Mouse (Mus musculus): ENCODE results near the gene Cblc. TPM values are rescaled to one million over a fixed set of nuclear protein-coding genes. Genes with fewer than 3 reads are reported as not detected.

The Cblc gene
- total RNA-seq, 2 experiments from 2014 or later: 0.68 to 1.0 TPM

- no peak for DNase-seq (ENCODE audit: low spot score in 2 of 2)
Measured at GRCm38 (mm10) chr7:19784764-19785535, 11.7 kb downstream of the Cblc start.

- DNase-seq (ENCODE audit: low spot score in 2 of 2): no peak
Measured at GRCm38 (mm10) chr7:19783630-19784029, 13.0 kb downstream of the Cblc start.

GRCm38 (mm10) chr7:19782645-19783044, 14.0 kb downstream of the Cblc start:
- no peak for DNase-seq (ENCODE audit: low spot score in 2 of 2)

GRCm38 (mm10) chr7:19781741-19782140, 14.9 kb downstream of the Cblc start:
- no peak for DNase-seq (ENCODE audit: low spot score in 2 of 2)

GRCm38 (mm10) chr7:19779903-19780302, 16.7 kb downstream of the Cblc start:
- no peak for DNase-seq (ENCODE audit: low spot score in 2 of 2)

GRCm38 (mm10) chr7:19778645-19779044, 18.0 kb downstream of the Cblc start:
- DNase-seq (ENCODE audit: low spot score in 2 of 2): no peak

GRCm38 (mm10) chr7:19777049-19777723, 19.4 kb downstream of the Cblc start:
- DNase-seq (ENCODE audit: low spot score in 2 of 2): no peak

- DNase-seq (ENCODE audit: low spot score in 2 of 2): no peak
Measured at GRCm38 (mm10) chr7:19771682-19772081, 24.9 kb downstream of the Cblc start.

- DNase-seq (ENCODE audit: low spot score in 2 of 2): no peak
Measured at GRCm38 (mm10) chr7:19770984-19771391, 25.6 kb downstream of the Cblc start, which contains the start of gene Bcam. Gene Bcam (minus strand): TSS chr7:19771016.

GRCm38 (mm10) chr7:19770375-19770754, 26.2 kb downstream of the Cblc start:
- peak; percentile 68 to 72 for DNase-seq (ENCODE audit: low spot score in 2 of 2)

- DNase-seq (ENCODE audit: low spot score in 2 of 2): no peak
Measured at GRCm38 (mm10) chr7:19769434-19770374, 26.9 kb downstream of the Cblc start.

- DNase-seq (ENCODE audit: low spot score in 2 of 2): no peak
Measured at GRCm38 (mm10) chr7:19769001-19769400, 27.6 kb downstream of the Cblc start.

GRCm38 (mm10) chr7:19768251-19768650, 28.4 kb downstream of the Cblc start:
- no peak for DNase-seq (ENCODE audit: low spot score in 2 of 2)

- no peak for DNase-seq (ENCODE audit: low spot score in 2 of 2)
Measured at GRCm38 (mm10) chr7:19764581-19764980, 32.0 kb downstream of the Cblc start.

- no peak for DNase-seq (ENCODE audit: low spot score in 2 of 2)
Measured at GRCm38 (mm10) chr7:19763829-19764477, 32.7 kb downstream of the Cblc start.

GRCm38 (mm10) chr7:19762283-19762682, 34.3 kb downstream of the Cblc start:
- DNase-seq (ENCODE audit: low spot score in 2 of 2): no peak

GRCm38 (mm10) chr7:19760021-19760420, 36.6 kb downstream of the Cblc start:
- DNase-seq (ENCODE audit: low spot score in 2 of 2): no peak

GRCm38 (mm10) chr7:19758623-19759022, 38.0 kb downstream of the Cblc start:
- DNase-seq (ENCODE audit: low spot score in 2 of 2): no peak

GRCm38 (mm10) chr7:19755851-19756786, 40.5 kb downstream of the Cblc start:
- DNase-seq (ENCODE audit: low spot score in 2 of 2): no peak

GRCm38 (mm10) chr7:19755008-19755407, 41.6 kb downstream of the Cblc start:
- no peak for DNase-seq (ENCODE audit: low spot score in 2 of 2)
